Mouse (Mus musculus): ENCODE measurements around the gene Ccdc9. TPM values are rescaled to one million over a fixed set of nuclear protein-coding genes. Genes with fewer than 3 reads are reported as not detected.

The Ccdc9 gene
- polyA plus RNA-seq, 1 experiment from 2014 or later = 20.8 TPM

- 85% methylated on average over 6 of the region's 6 CpGs for WGBS
- Histone ChIP-seq H3K9me3 (ENCODE audit: control insufficient read depth, low read length) (no peaks in the 10 kb centered on the region), H3K9ac (ENCODE audit: low read depth, low read length) (no peak overlapping the region), H3K4me3 (ENCODE audit: low read length) (no peak overlapping the region), H3K4me2 (ENCODE audit: low read depth, low read length) (no peak overlapping the region), H3K4me1 (ENCODE audit: control insufficient read depth, insufficient read depth, low read length) (no peaks in the 10 kb centered on the region), H3K36me3 (ENCODE audit: control insufficient read depth, insufficient read depth, low read length) (no peaks in the 10 kb centered on the region), H3K27me3 (replicated peaks; ENCODE audit: control insufficient read depth, insufficient read depth, low read length) (no peaks in the 10 kb centered on the region), H3K27ac (ENCODE audit: low read length) (no peak overlapping the region)
- ATAC-seq = no peak
These were observed 44.4 kb downstream of the Ccdc9 start for GRCm38 (mm10) chr7:16242198-16242597.

GRCm38 (mm10) chr7:16241787-16242186 is 44.8 kb downstream of the Ccdc9 start:
- H3K27me3 ChIP-seq (replicated peaks; ENCODE audit: control insufficient read depth, insufficient read depth, low read length) = no peaks in the 10 kb centered on the region
- H3K27ac ChIP-seq (ENCODE audit: low read length) = no peak overlapping the region
- no peak overlapping the region for H3K9ac ChIP-seq (ENCODE audit: low read depth, low read length)
- H3K4me3 ChIP-seq (ENCODE audit: low read length) = no peak overlapping the region
- no peaks in the 10 kb centered on the region for H3K36me3 ChIP-seq (ENCODE audit: control insufficient read depth, insufficient read depth, low read length)
- no peaks in the 10 kb centered on the region for H3K4me1 ChIP-seq (ENCODE audit: control insufficient read depth, insufficient read depth, low read length)
- 54% methylated on average over 11 of the region's 11 CpGs for WGBS
- H3K4me2 ChIP-seq (ENCODE audit: low read depth, low read length) = no peak overlapping the region
- no peaks in the 10 kb centered on the region for H3K9me3 ChIP-seq (ENCODE audit: control insufficient read depth, low read length)
- ATAC-seq = no peak

GRCm38 (mm10) chr7:16240978-16241303 is 45.7 kb downstream of the Ccdc9 start:
- H3K4me3 ChIP-seq (ENCODE audit: low read length) = no peak overlapping the region
- ATAC-seq = no peak
- no peaks in the 10 kb centered on the region for H3K36me3 ChIP-seq (ENCODE audit: control insufficient read depth, insufficient read depth, low read length)
- H3K27ac ChIP-seq (ENCODE audit: low read length) = no peak overlapping the region
- no peaks in the 10 kb centered on the region for H3K27me3 ChIP-seq (replicated peaks; ENCODE audit: control insufficient read depth, insufficient read depth, low read length)
- H3K4me2 ChIP-seq (ENCODE audit: low read depth, low read length) = no peak overlapping the region
- H3K9me3 ChIP-seq (ENCODE audit: control insufficient read depth, low read length) = no peaks in the 10 kb centered on the region
- 90% methylated on average over 1 of the region's 1 CpGs for WGBS
- no peaks in the 10 kb centered on the region for H3K4me1 ChIP-seq (ENCODE audit: control insufficient read depth, insufficient read depth, low read length)
- no peak overlapping the region for H3K9ac ChIP-seq (ENCODE audit: low read depth, low read length)

GRCm38 (mm10) chr7:16240281-16240977 is 46.2 kb downstream of the Ccdc9 start:
- Histone ChIP-seq H3K4me2 (ENCODE audit: low read depth, low read length) (no peak overlapping the region), H3K4me3 (ENCODE audit: low read length) (no peak overlapping the region), H3K27me3 (replicated peaks; ENCODE audit: control insufficient read depth, insufficient read depth, low read length) (no peaks in the 10 kb centered on the region), H3K4me1 (ENCODE audit: control insufficient read depth, insufficient read depth, low read length) (no peaks in the 10 kb centered on the region), H3K27ac (ENCODE audit: low read length) (no peak overlapping the region), H3K9me3 (ENCODE audit: control insufficient read depth, low read length) (no peaks in the 10 kb centered on the region), H3K36me3 (ENCODE audit: control insufficient read depth, insufficient read depth, low read length) (no peaks in the 10 kb centered on the region), H3K9ac (ENCODE audit: low read depth, low read length) (no peak overlapping the region)
- WGBS = 67% methylated on average over 7 of the region's 7 CpGs
- no peak; the same call in 1 of the 2 replicates for ATAC-seq

GRCm38 (mm10) chr7:16239554-16239997 is 47.0 kb downstream of the Ccdc9 start:
- no peaks in the 10 kb centered on the region for H3K27me3 ChIP-seq (replicated peaks; ENCODE audit: control insufficient read depth, insufficient read depth, low read length)
- no peak for ATAC-seq
- no peak overlapping the region for H3K4me3 ChIP-seq (ENCODE audit: low read length)
- no peak overlapping the region for H3K27ac ChIP-seq (ENCODE audit: low read length)
- H3K9me3 ChIP-seq (ENCODE audit: control insufficient read depth, low read length) = no peaks in the 10 kb centered on the region
- WGBS = 46% methylated on average over 9 of the region's 9 CpGs
- H3K4me1 ChIP-seq (ENCODE audit: control insufficient read depth, insufficient read depth, low read length) = no peaks in the 10 kb centered on the region
- H3K4me2 ChIP-seq (ENCODE audit: low read depth, low read length) = no peak overlapping the region
- H3K9ac ChIP-seq (ENCODE audit: low read depth, low read length) = no peak overlapping the region
- H3K36me3 ChIP-seq (ENCODE audit: control insufficient read depth, insufficient read depth, low read length) = no peaks in the 10 kb centered on the region

GRCm38 (mm10) chr7:16229869-16230268 is 56.7 kb downstream of the Ccdc9 start:
- no peak for ATAC-seq
- no peaks in the 10 kb centered on the region for H3K36me3 ChIP-seq (ENCODE audit: control insufficient read depth, insufficient read depth, low read length)

More at GRCm38 (mm10) chr7:16229869-16230268, 56.7 kb downstream of the Ccdc9 start:
- Histone ChIP-seq H3K9me3 (ENCODE audit: control insufficient read depth, low read length) (no peaks in the 10 kb centered on the region), H3K9ac (ENCODE audit: low read depth, low read length) (no peak overlapping the region), H3K4me3 (ENCODE audit: low read length) (no peak overlapping the region), H3K4me1 (ENCODE audit: control insufficient read depth, insufficient read depth, low read length) (no peaks in the 10 kb centered on the region), H3K4me2 (ENCODE audit: low read depth, low read length) (no peak overlapping the region), H3K27me3 (replicated peaks; ENCODE audit: control insufficient read depth, insufficient read depth, low read length) (no peaks in the 10 kb centered on the region), H3K27ac (ENCODE audit: low read length) (no peak overlapping the region)
- 31% methylated on average over 5 of the region's 5 CpGs for WGBS

Other genes with a start within 250 kb of the Ccdc9 start
- gene Bicra, start 238.9 kb downstream of the Ccdc9 start, polyA plus RNA-seq (2015; fragmentation: Nextera tagmentation; extraction: Ambion mirVana) = 3.7 and 4.0 TPM in 2 replicates
- gene Zfp541, start 225.0 kb downstream of the Ccdc9 start, polyA plus RNA-seq (2015; fragmentation: Nextera tagmentation; extraction: Ambion mirVana) = 0.07 and 0.21 TPM in 2 replicates
- gene Napa, start 188.3 kb downstream of the Ccdc9 start, polyA plus RNA-seq (2015; fragmentation: Nextera tagmentation; extraction: Ambion mirVana) = 211 and 233 TPM in 2 replicates
- gene Kptn, start 166.9 kb downstream of the Ccdc9 start, polyA plus RNA-seq (2015; fragmentation: Nextera tagmentation; extraction: Ambion mirVana) = 24.3 and 27.1 TPM in 2 replicates
- gene Slc8a2, start 157.0 kb downstream of the Ccdc9 start, polyA plus RNA-seq (2015; fragmentation: Nextera tagmentation; extraction: Ambion mirVana) = 0.15 and 0.21 TPM in 2 replicates
- 30.0 TPM in 2 replicates for gene Meis3, start 111.7 kb downstream of the Ccdc9 start, polyA plus RNA-seq (2015; fragmentation: Nextera tagmentation; extraction: Ambion mirVana)
- 27.2 and 29.8 TPM in 2 replicates for gene Dhx34, start 64.8 kb downstream of the Ccdc9 start, polyA plus RNA-seq (2015; fragmentation: Nextera tagmentation; extraction: Ambion mirVana)
- gene C5ar2, start 42.6 kb downstream of the Ccdc9 start, polyA plus RNA-seq (2015; fragmentation: Nextera tagmentation; extraction: Ambion mirVana) = 0.15 and 0.18 TPM in 2 replicates
- gene C5ar1, start 27.3 kb downstream of the Ccdc9 start, polyA plus RNA-seq (2015; fragmentation: Nextera tagmentation; extraction: Ambion mirVana) = 1.9 and 2.4 TPM in 2 replicates
- 13.0 and 14.2 TPM in 2 replicates for gene Inafm1, start 13.2 kb downstream of the Ccdc9 start, polyA plus RNA-seq (2015; fragmentation: Nextera tagmentation; extraction: Ambion mirVana)
- 6.2 and 6.6 TPM in 2 replicates for gene Bbc3, start 21.6 kb upstream of the Ccdc9 start, polyA plus RNA-seq (2015; fragmentation: Nextera tagmentation; extraction: Ambion mirVana)
- 238 and 263 TPM in 2 replicates for gene Sae1, start 101.0 kb upstream of the Ccdc9 start, polyA plus RNA-seq (2015; fragmentation: Nextera tagmentation; extraction: Ambion mirVana)
- 9.6 and 11.1 TPM in 2 replicates for gene Zc3h4, start 114.1 kb upstream of the Ccdc9 start, polyA plus RNA-seq (2015; fragmentation: Nextera tagmentation; extraction: Ambion mirVana)
- 52.4 and 62.8 TPM in 2 replicates for gene Tmem160, start 166.0 kb upstream of the Ccdc9 start, polyA plus RNA-seq (2015; fragmentation: Nextera tagmentation; extraction: Ambion mirVana)
- 0.13 and 0.27 TPM in 2 replicates for gene Npas1, start 190.9 kb upstream of the Ccdc9 start, polyA plus RNA-seq (2015; fragmentation: Nextera tagmentation; extraction: Ambion mirVana)